Mouse (Mus musculus) layer of hippocampus, adult 2 months (tissue): ENCODE results near the gene Spon2. TPM values are rescaled to one million over a fixed set of nuclear protein-coding genes. Genes with fewer than 3 reads are reported as not detected.

Experiments
- DNase-seq, 2 experiments: peaks; one replicate each; pipeline ENCODE4 v3.0.0; 2022; ENCODE audit warnings: low spot score in 2 of 2
- H3K27ac ChIP-seq: fragments of 200-600 bp; 2 replicates; pipeline ENCODE4 v1.8.1; 2022
- H3K4me3 ChIP-seq: fragments of 200-600 bp; 2 replicates; pipeline ENCODE4 v1.8.1; 2022; ENCODE audit warnings: mild to moderate bottlenecking
- CTCF ChIP-seq: fragments of 200-600 bp; conservative IDR thresholded peaks from 2 replicates; pipeline ENCODE4 v1.8.1; 2022; ENCODE audit warnings: antibody characterized with exemption, mild to moderate bottlenecking, moderate library complexity
- total RNA-seq, 2 experiments: library from RNA; stranded (reverse); gene quantifications; 2 replicates each; pipeline ENCODE4 v1.2.3; 2021

The Spon2 gene
- total RNA-seq, 2 experiments from 2014 or later, result 0.34 TPM; not detected in 1

GRCm38 (mm10) chr5:33228428-33228827, 10.2 kb upstream of the Spon2 start:
- TF ChIP-seq CTCF, result no peak
- peak in 1 of 2 experiments; percentile 61 for DNase-seq
- no peak overlapping the region for H3K27ac ChIP-seq
- no peak overlapping the region for H3K4me3 ChIP-seq

GRCm38 (mm10) chr5:33225673-33226072, 7.4 kb upstream of the Spon2 start:
- no peak for DNase-seq
- H3K4me3 ChIP-seq, result no peak overlapping the region
- no peak for TF ChIP-seq CTCF
- no peak overlapping the region for H3K27ac ChIP-seq

GRCm38 (mm10) chr5:33224491-33224890, 6.2 kb upstream of the Spon2 start:
- DNase-seq, result no peak
- no peak for TF ChIP-seq CTCF
- Histone ChIP-seq H3K27ac (no peak overlapping the region), H3K4me3 (no peak overlapping the region)

GRCm38 (mm10) chr5:33222841-33223744, 4.8 kb upstream of the Spon2 start:
- no peak for DNase-seq
- Histone ChIP-seq H3K4me3 (no peak overlapping the region), H3K27ac (no peak overlapping the region)
- TF ChIP-seq CTCF, result no peak

- TF ChIP-seq CTCF, result no peak
- Histone ChIP-seq H3K4me3 (no peak overlapping the region), H3K27ac (no peak overlapping the region)
- no peak for DNase-seq
These were observed 4.1 kb upstream of the Spon2 start for GRCm38 (mm10) chr5:33222389-33222788.

GRCm38 (mm10) chr5:33220350-33221044, 2.2 kb upstream of the Spon2 start:
- Histone ChIP-seq H3K27ac (no peak overlapping the region), H3K4me3 (no peak overlapping the region)
- TF ChIP-seq CTCF, result no peak
- no peak for DNase-seq

- DNase-seq, result no peak
- Histone ChIP-seq H3K4me3 (no peak overlapping the region), H3K27ac (no peak overlapping the region)
- TF ChIP-seq CTCF, result no peak
These were observed 1.6 kb upstream of the Spon2 start for GRCm38 (mm10) chr5:33219831-33220230.

GRCm38 (mm10) chr5:33218746-33219449, 643 bp upstream of the Spon2 start:
- H3K27ac ChIP-seq, result no peak overlapping the region

GRCm38 (mm10) chr5:33217663-33218062, 592 bp downstream of the Spon2 start:
- H3K27ac ChIP-seq, result no peak overlapping the region
- no peak for TF ChIP-seq CTCF
- H3K4me3 ChIP-seq, result no peak overlapping the region
- no peak for DNase-seq

More at GRCm38 (mm10) chr5:33218746-33219449, 643 bp upstream of the Spon2 start:
- TF ChIP-seq CTCF, result peak; percentile 40
- H3K4me3 ChIP-seq, result no peak overlapping the region
- no peak for DNase-seq

- DNase-seq, result no peak
- no peak for TF ChIP-seq CTCF
- no peak overlapping the region for H3K27ac ChIP-seq
- no peak overlapping the region for H3K4me3 ChIP-seq
These were observed 3.5 kb downstream of the Spon2 start for GRCm38 (mm10) chr5:33214723-33215122.

GRCm38 (mm10) chr5:33211254-33211653, 7.0 kb downstream of the Spon2 start:
- no peak for TF ChIP-seq CTCF
- H3K4me3 ChIP-seq, result no peak overlapping the region
- no peak for DNase-seq
- no peak overlapping the region for H3K27ac ChIP-seq

GRCm38 (mm10) chr5:33210515-33210914, 7.7 kb downstream of the Spon2 start:
- H3K27ac ChIP-seq, result no peak overlapping the region
- TF ChIP-seq CTCF, result no peak
- DNase-seq, result no peak
- H3K4me3 ChIP-seq, result no peak overlapping the region
